Mouse (Mus musculus) CD4-positive, CD25-positive, alpha-beta regulatory T cell, adult 2 months (primary cell): ENCODE measurements around the gene Mthfd1.

ENCODE experiments used
- DNase-seq: peaks from one replicate; pipeline ENCODE4 v3.0.0-alpha.2; 2012; ENCODE audit warnings: low read depth, low spot score

The Mthfd1 gene

GRCm38 (mm10) chr12:76349680-76350220 is 94.7 kb downstream of the Mthfd1 start:
- no peak for DNase-seq

GRCm38 (mm10) chr12:76360868-76361267 is 105.8 kb downstream of the Mthfd1 start:
- no peak for DNase-seq

GRCm38 (mm10) chr12:76361405-76362302 is 106.6 kb downstream of the Mthfd1 start:
- DNase-seq = peak; percentile 77

GRCm38 (mm10) chr12:76362303-76362676 is 107.2 kb downstream of the Mthfd1 start:
- peak; percentile 79 for DNase-seq

GRCm38 (mm10) chr12:76366276-76366675 is 111.2 kb downstream of the Mthfd1 start:
- DNase-seq = peak; percentile 34

- DNase-seq = peak; percentile 63
Observed at GRCm38 (mm10) chr12:76367096-76367995, 112.2 kb downstream of the Mthfd1 start.

GRCm38 (mm10) chr12:76368201-76368789 is 113.2 kb downstream of the Mthfd1 start:
- DNase-seq = peak; percentile 35

- peak; percentile 62 for DNase-seq
Observed at GRCm38 (mm10) chr12:76368790-76369205, 113.7 kb downstream of the Mthfd1 start.
